Mouse (Mus musculus) liver, embryonic 12.5 days (tissue): ENCODE data around the gene Sgk1. TPM values are rescaled to one million over a fixed set of nuclear protein-coding genes. Genes with fewer than 3 reads are reported as not detected.

ENCODE experiments used
- ATAC-seq: fragments of 200-750 bp; cut with Nextera tagmentation; 2 replicates; pipeline ENCODE4 v1.8.0; 2017; ENCODE audit warnings: moderate number of reproducible peaks, mild to moderate bottlenecking, moderate library complexity
- H3K27ac ChIP-seq: fragments of 300-500 bp; sonication (generic); 2 replicates; pipeline ENCODE4 v1.5.1; 2016; ENCODE audit warnings: mild to moderate bottlenecking
- H3K27me3 ChIP-seq: fragments of 300-500 bp; sonication (generic); replicated peaks from 2 replicates; pipeline ENCODE4 v1.6.1; 2016; ENCODE audit warnings: mild to moderate bottlenecking, moderate library complexity
- H3K36me3 ChIP-seq: fragments of 300-500 bp; sonication (generic); 2 replicates; pipeline ENCODE4 v1.6.1; 2016; ENCODE audit warnings: mild to moderate bottlenecking, moderate library complexity
- H3K4me1 ChIP-seq: fragments of 300-500 bp; sonication (generic); 2 replicates; pipeline ENCODE4 v1.6.1; 2016
- H3K4me2 ChIP-seq: fragments of 300-500 bp; sonication (generic); 2 replicates; pipeline ENCODE4 v1.6.1; 2016; ENCODE audit warnings: mild to moderate bottlenecking, moderate library complexity
- H3K4me3 ChIP-seq: fragments of 300-500 bp; sonication (generic); 2 replicates; pipeline ENCODE4 v1.5.1; 2016; ENCODE audit warnings: mild to moderate bottlenecking, moderate library complexity
- H3K9ac ChIP-seq: fragments of 300-500 bp; sonication (generic); 2 replicates; pipeline ENCODE4 v1.6.1; 2016; ENCODE audit warnings: mild to moderate bottlenecking, moderate library complexity
- H3K9me3 ChIP-seq: fragments of 300-500 bp; sonication (generic); replicated peaks from 2 replicates; pipeline ENCODE4 v1.6.1; 2016; ENCODE audit warnings: mild to moderate bottlenecking, moderate library complexity
- WGBS: fragments of 180-500 bp; shearing (Covaris S2); methylation state at CpG from one replicate; pipeline ENCODE4 v1.1.7; 2016; ENCODE audit not compliant: insufficient replicate concordance; 5-methylcytosine and 5-hydroxymethylcytosine counted together
- polyA plus RNA-seq: library from polyadenylated mRNA; unstranded; fragments of >200 nt; fragmentation: Nextera tagmentation; extraction: Ambion mirVana; gene quantifications from 2 replicates; pipeline ENCODE4 v1.2.1, GENCODE M21; 2016

Sgk1 gene
- polyA plus RNA-seq, 1 experiment from 2014 or later = 12.2 TPM

- Histone ChIP-seq H3K4me2 (no peak overlapping the region), H3K4me3 (no peak overlapping the region)
- WGBS = 42% methylated on average over 9 of the region's 9 CpGs
These were observed 41.5 kb downstream of the Sgk1 start for GRCm38 (mm10) chr10:21923495-21923952.

GRCm38 (mm10) chr10:21924051-21924720 lies 42.2 kb downstream of the Sgk1 start:
- no peak overlapping the region for H3K9ac ChIP-seq
- no peaks in the 10 kb centered on the region for H3K9me3 ChIP-seq
- H3K36me3 ChIP-seq = no peaks in the 10 kb centered on the region
- no peak overlapping the region for H3K4me2 ChIP-seq
- 75% methylated on average over 16 of the region's 16 CpGs for WGBS
- no peak overlapping the region for H3K27ac ChIP-seq
- no peak for ATAC-seq
- H3K27me3 ChIP-seq = no peaks in the 10 kb centered on the region
- H3K4me3 ChIP-seq = no peak overlapping the region
- peaks cover 3% of the 10 kb centered on the region; the same call in 1 of the 2 replicates for H3K4me1 ChIP-seq

More at GRCm38 (mm10) chr10:21923495-21923952, 41.5 kb downstream of the Sgk1 start:
- no peak for ATAC-seq
- Histone ChIP-seq H3K27me3 (no peaks in the 10 kb centered on the region), H3K27ac (no peak overlapping the region), H3K9ac (no peak overlapping the region), H3K4me1 (peaks cover 3% of the 10 kb centered on the region; the same call in 1 of the 2 replicates), H3K9me3 (no peaks in the 10 kb centered on the region), H3K36me3 (no peaks in the 10 kb centered on the region)

GRCm38 (mm10) chr10:21926941-21927340 lies 45.0 kb downstream of the Sgk1 start:
- no peaks in the 10 kb centered on the region for H3K36me3 ChIP-seq
- H3K4me1 ChIP-seq = peaks cover 3% of the 10 kb centered on the region; the same call in 1 of the 2 replicates
- no peaks in the 10 kb centered on the region for H3K9me3 ChIP-seq
- H3K9ac ChIP-seq = no peak overlapping the region
- WGBS = 59% methylated on average over 5 of the region's 5 CpGs
- no peak overlapping the region for H3K4me2 ChIP-seq
- ATAC-seq = no peak
- no peaks in the 10 kb centered on the region for H3K27me3 ChIP-seq
- no peak overlapping the region for H3K4me3 ChIP-seq
- H3K27ac ChIP-seq = no peak overlapping the region

- H3K4me1 ChIP-seq = peaks cover 5% of the 10 kb centered on the region
- H3K27ac ChIP-seq = no peak overlapping the region
- H3K4me3 ChIP-seq = no peak overlapping the region
- H3K27me3 ChIP-seq = no peaks in the 10 kb centered on the region
- no peaks in the 10 kb centered on the region for H3K9me3 ChIP-seq
- no peak overlapping the region for H3K4me2 ChIP-seq
- ATAC-seq = no peak
- no peaks in the 10 kb centered on the region for H3K36me3 ChIP-seq
- WGBS = 70% methylated on average over 10 of the region's 10 CpGs
- no peak overlapping the region for H3K9ac ChIP-seq
These were observed 48.9 kb downstream of the Sgk1 start for GRCm38 (mm10) chr10:21930781-21931380.

GRCm38 (mm10) chr10:21932791-21933190 lies 50.8 kb downstream of the Sgk1 start:
- H3K27ac ChIP-seq = no peak overlapping the region
- H3K27me3 ChIP-seq = no peaks in the 10 kb centered on the region
- H3K36me3 ChIP-seq = no peaks in the 10 kb centered on the region
- no peak overlapping the region for H3K9ac ChIP-seq
- H3K4me2 ChIP-seq = no peak overlapping the region
- WGBS = 64% methylated on average over 3 of the region's 3 CpGs
- H3K4me1 ChIP-seq = peaks cover 18% of the 10 kb centered on the region
- no peaks in the 10 kb centered on the region for H3K9me3 ChIP-seq
- no peak overlapping the region for H3K4me3 ChIP-seq
- ATAC-seq = no peak

- H3K36me3 ChIP-seq = no peaks in the 10 kb centered on the region
- ATAC-seq = no peak
- H3K4me1 ChIP-seq = peaks cover 17% of the 10 kb centered on the region
- H3K9ac ChIP-seq = no peak overlapping the region
- no peaks in the 10 kb centered on the region for H3K9me3 ChIP-seq
- H3K4me3 ChIP-seq = no peak overlapping the region
- no peak overlapping the region for H3K27ac ChIP-seq
- WGBS = 70% methylated on average over 2 of the region's 2 CpGs
- no peaks in the 10 kb centered on the region for H3K27me3 ChIP-seq
- H3K4me2 ChIP-seq = no peak overlapping the region
These were observed 52.8 kb downstream of the Sgk1 start for GRCm38 (mm10) chr10:21934826-21935225.

- no peaks in the 10 kb centered on the region for H3K36me3 ChIP-seq
- H3K9me3 ChIP-seq = no peaks in the 10 kb centered on the region
- peak overlapping the region; percentile 19; the same call in 1 of the 2 replicates for H3K4me2 ChIP-seq
- H3K27ac ChIP-seq = no peak overlapping the region
- no peak overlapping the region for H3K9ac ChIP-seq
- H3K4me1 ChIP-seq = peaks cover 17% of the 10 kb centered on the region
- peak; percentile 27; the same call in 1 of the 2 replicates for ATAC-seq
- H3K27me3 ChIP-seq = no peaks in the 10 kb centered on the region
- 24% methylated on average over 12 of the region's 12 CpGs for WGBS
- no peak overlapping the region for H3K4me3 ChIP-seq
These were observed 54.7 kb downstream of the Sgk1 start for GRCm38 (mm10) chr10:21936513-21937221.

GRCm38 (mm10) chr10:21937222-21937605 lies 55.2 kb downstream of the Sgk1 start:
- Histone ChIP-seq H3K9me3 (no peaks in the 10 kb centered on the region), H3K4me3 (no peak overlapping the region), H3K4me1 (peaks cover 17% of the 10 kb centered on the region), H3K9ac (no peak overlapping the region), H3K36me3 (no peaks in the 10 kb centered on the region), H3K27me3 (no peaks in the 10 kb centered on the region), H3K4me2 (peak overlapping the region; percentile 19; the same call in 1 of the 2 replicates), H3K27ac (no peak overlapping the region)
- ATAC-seq = no peak
- WGBS = 24% methylated on average over 9 of the region's 9 CpGs

GRCm38 (mm10) chr10:21938166-21938565 lies 56.2 kb downstream of the Sgk1 start:
- Histone ChIP-seq H3K4me1 (peaks cover 17% of the 10 kb centered on the region), H3K9me3 (no peaks in the 10 kb centered on the region), H3K4me3 (no peak overlapping the region), H3K4me2 (no peak overlapping the region), H3K36me3 (no peaks in the 10 kb centered on the region), H3K27me3 (no peaks in the 10 kb centered on the region), H3K27ac (no peak overlapping the region), H3K9ac (no peak overlapping the region)
- WGBS = 76% methylated on average over 4 of the region's 4 CpGs
- ATAC-seq = no peak

GRCm38 (mm10) chr10:21941235-21941634 lies 59.3 kb downstream of the Sgk1 start:
- Histone ChIP-seq H3K36me3 (no peaks in the 10 kb centered on the region), H3K9ac (no peak overlapping the region), H3K4me1 (peaks cover 12% of the 10 kb centered on the region; the same call in 1 of the 2 replicates), H3K27me3 (no peaks in the 10 kb centered on the region), H3K9me3 (no peaks in the 10 kb centered on the region), H3K27ac (no peak overlapping the region), H3K4me3 (no peak overlapping the region), H3K4me2 (no peak overlapping the region)
- WGBS = 15% methylated on average over 3 of the region's 3 CpGs
- ATAC-seq = no peak

- Histone ChIP-seq H3K9me3 (no peaks in the 10 kb centered on the region), H3K4me2 (no peak overlapping the region), H3K27ac (no peak overlapping the region), H3K9ac (no peak overlapping the region), H3K4me1 (no peaks in the 10 kb centered on the region), H3K36me3 (no peaks in the 10 kb centered on the region), H3K4me3 (no peak overlapping the region), H3K27me3 (no peaks in the 10 kb centered on the region)
- 84% methylated on average over 6 of the region's 6 CpGs for WGBS
- no peak for ATAC-seq
These were observed 61.2 kb downstream of the Sgk1 start for GRCm38 (mm10) chr10:21943145-21943700.

- WGBS = 54% methylated on average over 1 of the region's 1 CpGs
- Histone ChIP-seq H3K9me3 (no peaks in the 10 kb centered on the region), H3K4me1 (no peaks in the 10 kb centered on the region), H3K4me3 (no peak overlapping the region), H3K36me3 (no peaks in the 10 kb centered on the region), H3K27ac (no peak overlapping the region), H3K9ac (no peak overlapping the region), H3K27me3 (no peaks in the 10 kb centered on the region), H3K4me2 (no peak overlapping the region)
- ATAC-seq = no peak
These were observed 63.2 kb downstream of the Sgk1 start for GRCm38 (mm10) chr10:21945195-21945594.
